Mouse (Mus musculus): ENCODE measurements at regions not wholly inside any gene's neighbourhood (a gene's known extent, or its start where the extent isn't known, plus 50 kb on each side); places are given as distances from the start of the nearest gene placed in this dataset.
"Not testable (repeated sequence)": the region's sequence is repeated elsewhere in the genome, so short reads cannot be mapped to it uniquely, and the experiment has no call there.

DNA sequence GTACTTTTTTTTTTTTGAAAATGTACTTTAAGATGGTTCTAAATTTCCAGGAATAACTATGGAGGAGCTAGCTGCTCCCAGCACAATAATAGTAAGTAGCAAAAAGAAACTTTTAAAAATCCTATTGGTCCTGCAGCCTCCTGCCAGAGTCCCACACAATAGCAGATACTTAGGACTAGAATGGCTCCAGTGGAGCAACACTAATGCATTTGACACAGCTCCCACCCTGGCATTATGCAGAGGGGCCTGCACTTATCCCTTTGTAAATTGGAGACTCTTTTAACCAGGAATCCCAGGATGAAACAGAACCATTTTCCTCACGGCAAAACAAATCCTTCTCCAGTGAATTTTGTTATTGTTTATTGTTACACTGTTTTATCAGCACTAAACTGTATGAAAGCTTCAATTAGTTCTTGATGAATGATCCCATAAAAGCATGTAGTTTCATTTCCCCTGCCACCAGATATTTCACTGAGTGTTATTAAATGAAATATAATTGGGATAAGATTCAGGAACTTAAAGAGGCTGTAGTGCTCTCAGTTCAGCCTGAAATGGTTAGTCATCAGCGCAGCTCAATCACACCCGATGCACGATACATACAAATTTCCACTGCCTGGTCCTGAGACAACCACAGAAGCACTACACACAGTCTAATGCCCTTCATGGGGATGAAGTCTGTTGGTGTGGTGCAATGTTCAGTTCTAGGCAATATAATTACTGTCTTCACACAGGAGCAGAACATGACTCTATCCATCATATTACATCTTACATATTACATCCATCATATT lies 708.6 kb upstream of the Mms22l start:
- DNase-seq = no peak

DNA sequence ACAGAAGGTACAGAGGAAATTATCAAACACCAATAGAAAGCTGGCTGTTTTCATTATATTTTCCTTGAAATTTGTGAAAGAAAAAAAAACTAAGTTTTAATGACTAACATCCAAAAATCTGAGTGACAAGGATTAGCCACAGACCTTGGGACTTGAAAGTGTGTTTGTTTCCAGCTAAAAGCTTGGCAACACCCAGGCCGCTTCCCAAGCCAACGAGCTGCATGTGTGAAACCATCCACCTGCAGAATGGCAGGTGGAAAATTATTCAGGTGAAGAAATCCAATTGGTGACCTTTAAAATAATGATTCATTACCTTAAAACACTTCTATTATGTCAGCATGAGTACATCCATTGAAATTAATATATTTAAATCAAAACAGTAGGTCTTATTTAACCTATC lies 672.7 kb upstream of the Mms22l start:
- no peak for DNase-seq

DNA sequence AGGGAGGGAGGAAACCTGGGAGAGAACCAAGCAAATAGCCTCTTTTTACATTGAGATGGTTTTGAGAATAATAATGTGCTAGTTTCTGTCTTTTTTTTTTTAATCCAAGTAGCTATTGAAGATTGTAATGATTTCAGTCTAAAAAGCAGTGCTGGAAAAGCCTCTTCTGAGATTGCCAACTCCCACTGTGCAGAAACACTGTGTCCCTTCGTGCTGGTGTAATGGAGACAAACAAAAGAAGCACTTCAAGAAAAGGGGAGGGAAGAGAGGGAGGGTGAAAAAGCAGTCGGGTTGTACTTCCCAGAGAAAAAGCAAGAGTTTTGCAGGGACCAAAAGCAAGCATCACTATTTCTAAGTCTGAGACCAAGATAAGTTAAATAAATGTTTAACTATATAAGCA lies 669.4 kb upstream of the Mms22l start:
- DNase-seq = no peak

DNA sequence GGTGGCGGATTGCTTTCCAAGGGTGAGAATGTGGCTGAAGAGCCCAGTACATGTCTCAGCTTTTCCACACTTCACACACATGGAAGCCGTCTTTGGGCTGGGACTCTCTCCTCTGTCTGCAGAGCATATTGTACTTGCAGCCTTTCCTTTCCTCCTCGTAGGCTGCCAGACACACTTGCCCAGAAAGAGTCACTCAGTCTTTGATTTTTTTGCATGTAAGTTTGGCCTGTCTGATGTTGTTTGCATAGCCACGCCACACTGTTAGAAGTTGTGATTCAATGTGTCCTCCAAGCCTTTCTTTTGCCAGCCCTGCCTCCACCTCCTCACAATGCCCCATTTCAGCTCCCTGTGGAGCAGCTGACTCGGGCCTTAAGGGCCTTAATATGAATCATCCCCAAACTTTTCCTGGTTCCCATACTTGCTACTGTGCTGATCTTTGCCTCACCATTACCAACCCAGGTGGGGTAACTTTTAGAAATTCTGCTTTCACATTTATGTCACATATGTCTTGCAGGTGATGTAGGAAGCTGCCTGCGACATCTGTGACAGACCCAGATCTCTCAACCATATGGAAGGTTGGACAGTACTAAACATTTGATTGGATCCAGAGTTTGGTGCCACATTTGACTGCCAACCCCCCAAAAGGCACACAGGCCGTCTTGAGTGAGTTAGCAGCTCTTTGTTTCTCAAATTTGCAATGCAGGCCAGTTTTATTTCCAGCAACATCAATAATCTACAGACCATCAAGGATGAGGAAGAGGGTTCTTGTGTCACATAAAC lies 663.7 kb upstream of the Mms22l start:
- DNase-seq = peak; percentile 1 to 2

DNA sequence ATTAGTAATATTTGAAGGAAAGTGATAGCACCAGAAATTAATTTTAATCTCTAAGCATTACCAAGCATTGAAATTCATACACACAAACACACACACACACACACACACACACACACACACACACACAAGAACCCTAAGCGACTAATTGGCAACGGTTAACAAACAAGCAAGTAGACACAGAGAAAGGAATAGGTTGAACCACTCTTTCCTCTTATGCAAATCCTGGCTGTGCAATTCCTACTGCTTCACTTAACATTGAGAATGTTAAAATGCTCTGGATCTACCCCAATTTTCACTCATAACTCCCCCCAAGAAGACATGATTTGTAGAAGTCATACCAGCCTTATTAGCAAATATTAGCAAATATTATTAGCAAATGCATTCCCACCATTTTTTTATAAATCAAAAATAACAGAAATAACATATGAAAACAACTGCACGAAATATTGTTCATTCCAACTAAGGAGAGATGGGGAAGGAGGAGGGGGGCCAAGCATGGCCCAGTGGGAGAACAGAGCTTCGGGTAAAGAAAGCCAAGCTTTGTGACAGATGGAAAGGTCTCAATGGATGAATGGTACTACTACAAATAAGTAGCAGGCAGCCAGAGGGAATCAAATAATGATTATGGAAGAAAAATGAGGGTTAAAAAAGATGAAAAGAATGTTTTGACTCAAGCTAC lies 652.5 kb upstream of the Mms22l start:
- no peak for DNase-seq

DNA sequence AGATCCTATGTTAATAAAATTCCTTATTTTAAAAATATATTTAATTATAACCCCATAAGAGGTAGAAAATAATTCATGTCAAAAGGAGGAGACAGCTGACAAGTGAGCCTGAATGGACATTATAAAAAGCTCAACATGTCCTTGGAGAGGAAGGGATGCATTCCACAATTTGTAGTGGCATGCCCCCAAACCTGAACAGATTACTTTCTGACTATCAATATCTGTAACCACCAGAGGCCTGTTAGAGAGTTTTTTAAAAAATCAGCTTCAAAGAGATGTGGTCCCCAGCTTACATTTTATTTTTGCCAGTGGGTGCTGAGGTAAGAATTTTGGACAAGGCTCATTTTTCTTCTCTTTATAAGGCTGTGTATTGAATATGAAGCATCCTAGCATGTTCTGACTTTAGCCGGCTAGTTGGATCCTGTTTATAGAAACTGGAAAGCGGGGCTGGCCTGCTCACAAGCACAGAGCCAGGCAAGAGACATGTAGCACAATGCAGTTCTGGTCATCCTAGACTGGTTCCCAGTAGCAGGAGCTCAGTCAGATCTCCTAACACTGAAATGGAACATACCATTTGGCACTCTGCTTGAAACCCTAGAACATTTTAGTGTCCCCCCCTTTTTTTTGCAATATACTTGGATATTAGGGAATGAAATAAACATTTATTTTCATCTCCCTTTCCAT lies 651.8 kb upstream of the Mms22l start:
- no peak for DNase-seq

DNA sequence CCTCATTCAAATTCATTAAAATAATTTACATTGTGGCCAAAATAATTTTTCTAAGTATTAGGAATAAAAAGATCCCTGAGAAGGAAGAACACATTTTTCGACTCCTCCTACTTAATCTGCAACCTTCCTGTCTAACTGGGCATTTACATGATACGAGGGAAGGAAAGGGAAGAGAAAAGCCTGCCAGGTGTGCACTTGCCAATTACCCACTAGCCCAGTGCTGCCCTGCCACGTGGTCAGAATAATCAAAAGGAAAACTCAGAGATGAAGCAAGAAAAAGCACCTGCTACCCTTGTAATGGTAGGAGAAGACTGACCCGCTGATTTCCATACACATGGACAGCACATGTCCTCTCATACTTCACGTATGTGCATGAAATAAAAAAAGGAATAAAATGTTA lies 651.0 kb upstream of the Mms22l start:
- no peak for DNase-seq

DNA sequence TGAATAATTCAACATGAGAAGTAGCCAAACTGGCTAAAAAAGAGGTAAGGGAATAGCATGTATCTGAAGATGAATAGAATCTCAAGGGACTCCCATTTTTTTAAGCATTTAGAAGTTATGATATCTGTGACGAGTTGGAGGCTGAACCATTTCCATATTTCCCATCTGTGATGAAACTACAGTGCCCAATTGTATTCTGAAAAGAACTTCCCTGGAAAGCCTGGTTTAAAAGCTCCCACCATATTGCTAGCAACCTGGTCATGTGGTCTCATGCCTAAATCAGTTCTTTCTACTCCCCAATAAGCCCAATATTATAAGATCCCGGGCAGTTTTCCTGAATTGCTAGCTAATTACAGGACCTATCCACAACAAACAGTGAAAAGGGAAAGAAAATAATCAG lies 645.6 kb upstream of the Mms22l start:
- DNase-seq = no peak

DNA sequence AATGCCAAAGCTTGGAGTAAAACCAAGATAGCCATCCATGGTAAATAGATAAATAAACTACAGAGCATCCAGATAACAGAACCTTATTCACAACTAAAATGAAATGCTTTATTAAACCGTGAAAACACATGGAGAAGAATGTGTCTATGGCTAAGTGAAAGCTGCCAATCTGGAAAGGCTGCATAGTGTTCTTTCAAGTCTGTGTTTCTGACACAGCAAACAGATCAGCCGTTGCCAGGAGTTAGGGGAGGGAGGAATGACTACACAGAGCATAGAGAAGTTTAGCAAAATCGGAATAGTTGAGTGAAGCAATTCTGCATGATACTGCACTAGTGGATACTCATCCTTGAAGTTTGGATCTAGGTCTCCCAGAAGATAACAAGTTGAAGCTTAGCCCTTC lies 633.8 kb upstream of the Mms22l start:
- DNase-seq = no peak

DNA sequence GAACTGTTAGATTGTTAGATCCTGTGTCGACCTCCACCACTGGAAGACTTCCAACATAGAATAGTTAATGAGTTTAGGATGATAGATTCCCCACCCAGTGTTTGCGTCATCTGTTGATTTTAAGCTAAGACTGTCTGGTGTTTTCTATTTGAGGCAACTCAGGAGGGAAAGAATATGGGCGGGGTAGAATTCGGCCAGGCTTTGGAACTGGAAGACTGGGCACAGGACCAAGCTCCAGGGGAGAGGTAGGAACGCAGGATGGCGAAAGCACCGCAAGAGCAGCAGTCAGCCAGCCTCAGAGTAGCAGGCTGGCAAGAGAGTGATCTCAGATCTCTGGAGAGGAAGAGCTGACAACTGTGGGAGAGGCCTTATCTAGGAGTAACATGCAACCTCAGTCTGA lies 616.2 kb upstream of the Mms22l start:
- DNase-seq = peak in 1 of 2 experiments; percentile 7

DNA sequence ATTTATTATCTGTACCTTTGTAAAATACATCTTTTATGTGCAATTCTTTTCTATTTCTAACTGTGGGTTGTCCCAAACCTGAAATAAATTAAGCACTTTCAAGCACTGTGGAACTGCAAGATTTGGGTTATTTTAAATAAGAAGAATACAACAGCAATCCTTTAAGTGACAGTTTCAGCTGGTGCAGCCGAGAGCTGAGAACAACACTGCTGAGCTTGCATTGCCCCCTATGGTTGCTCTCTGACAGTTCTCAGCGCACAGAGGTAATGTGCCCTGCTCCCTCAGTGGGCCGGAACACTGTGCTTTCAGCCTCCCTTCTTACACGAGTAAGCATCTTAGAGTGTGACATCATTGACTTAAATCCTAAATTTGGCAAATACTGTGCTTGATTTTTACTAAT lies 582.9 kb upstream of the Mms22l start:
- DNase-seq = no peak

DNA sequence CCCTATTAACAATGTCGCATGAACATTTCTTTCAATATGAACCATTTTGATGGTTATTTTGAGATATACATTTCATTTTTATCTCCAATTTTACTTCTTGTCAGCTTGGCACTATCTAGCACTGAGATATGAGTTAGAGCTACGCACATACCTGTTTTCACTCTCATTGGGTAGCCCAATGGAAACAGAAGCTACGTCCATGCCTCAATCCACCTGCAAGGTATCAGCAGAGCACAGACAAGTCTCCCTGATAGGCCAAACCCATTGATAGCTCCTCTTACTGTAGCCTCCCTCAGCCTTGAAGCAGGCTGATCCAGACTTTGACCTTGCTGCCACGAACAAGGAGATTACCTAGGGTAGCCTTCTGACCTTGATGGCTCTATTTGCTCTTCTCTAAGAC lies 582.4 kb upstream of the Mms22l start:
- no peak for DNase-seq

DNA sequence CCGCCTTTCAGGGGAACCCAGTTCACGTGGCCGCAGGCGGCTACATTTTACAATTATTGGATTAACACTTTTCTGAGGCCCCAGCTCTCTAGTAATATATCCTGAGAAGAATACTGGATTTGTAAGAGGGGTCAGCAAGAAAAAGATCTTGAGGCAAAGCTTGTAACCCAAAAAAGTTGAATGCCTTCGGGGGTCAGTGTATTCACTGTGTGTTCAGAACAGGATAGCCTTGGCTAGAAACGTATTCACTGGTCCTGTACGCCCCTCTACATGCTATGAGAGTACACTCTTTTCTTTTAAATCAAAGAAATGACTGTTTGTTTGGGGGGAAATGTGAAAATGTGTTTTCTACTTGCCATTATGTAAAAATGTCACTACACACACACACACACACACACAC lies 581.8 kb upstream of the Mms22l start:
- no peak for DNase-seq

DNA sequence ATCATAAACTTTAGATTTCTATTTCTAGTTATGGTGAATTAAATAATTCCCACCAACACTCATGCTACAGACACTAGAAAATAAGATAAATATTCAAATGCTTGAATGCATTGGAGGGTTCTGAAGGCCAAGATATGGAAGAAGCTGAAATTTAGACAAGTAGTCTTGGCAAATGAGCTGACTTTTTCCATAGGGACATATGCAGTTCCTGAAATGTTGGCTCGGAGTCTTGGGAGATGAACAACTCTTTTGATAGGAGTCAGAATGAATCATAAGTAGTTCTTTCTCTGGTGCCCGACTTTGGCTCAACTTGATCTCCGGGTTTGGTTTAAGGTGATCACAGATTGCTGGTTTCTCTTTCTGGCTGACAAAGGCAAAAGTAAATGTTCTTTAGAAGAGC lies 574.7 kb upstream of the Mms22l start:
- no peak for DNase-seq

DNA sequence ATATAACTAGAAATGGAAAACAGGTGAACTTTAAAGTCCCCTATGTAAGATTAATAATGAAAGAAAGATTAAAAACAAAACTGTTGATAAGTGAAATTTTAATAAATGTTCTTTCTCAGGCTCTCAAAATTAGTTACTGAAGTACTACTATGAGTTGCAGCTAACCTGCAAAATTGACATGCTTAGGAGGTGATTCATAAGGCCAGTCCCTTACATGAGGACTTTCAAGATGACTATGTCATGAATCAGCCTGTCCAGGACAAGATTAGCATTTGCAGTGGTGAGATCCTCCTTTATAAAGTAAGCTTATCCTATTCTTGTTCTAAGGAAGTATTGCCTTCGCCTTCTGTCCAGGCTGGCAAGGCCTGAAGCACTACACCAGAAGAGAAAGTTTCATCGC lies 542.1 kb upstream of the Mms22l start:
- no peak for DNase-seq

DNA sequence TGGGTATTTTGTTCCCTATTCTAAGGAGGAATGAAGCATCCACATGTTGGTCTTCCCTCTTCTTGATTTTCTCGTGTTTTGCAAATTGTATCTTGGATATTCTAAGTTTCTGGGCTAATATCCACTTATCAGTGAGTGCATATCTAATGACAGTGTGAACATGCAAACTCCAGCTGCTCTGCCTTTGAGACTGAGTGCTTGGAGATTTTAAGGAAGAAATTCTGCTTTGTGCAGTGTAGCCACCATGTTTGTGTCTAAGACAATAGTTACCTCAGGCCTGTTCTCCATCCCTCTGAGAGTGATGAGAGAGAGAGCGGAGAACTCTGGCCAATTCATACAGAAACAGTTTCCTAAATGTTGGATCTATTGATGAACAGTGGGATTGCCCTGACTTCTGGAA lies 514.1 kb upstream of the Mms22l start:
- not testable (repeated sequence) for DNase-seq

DNA sequence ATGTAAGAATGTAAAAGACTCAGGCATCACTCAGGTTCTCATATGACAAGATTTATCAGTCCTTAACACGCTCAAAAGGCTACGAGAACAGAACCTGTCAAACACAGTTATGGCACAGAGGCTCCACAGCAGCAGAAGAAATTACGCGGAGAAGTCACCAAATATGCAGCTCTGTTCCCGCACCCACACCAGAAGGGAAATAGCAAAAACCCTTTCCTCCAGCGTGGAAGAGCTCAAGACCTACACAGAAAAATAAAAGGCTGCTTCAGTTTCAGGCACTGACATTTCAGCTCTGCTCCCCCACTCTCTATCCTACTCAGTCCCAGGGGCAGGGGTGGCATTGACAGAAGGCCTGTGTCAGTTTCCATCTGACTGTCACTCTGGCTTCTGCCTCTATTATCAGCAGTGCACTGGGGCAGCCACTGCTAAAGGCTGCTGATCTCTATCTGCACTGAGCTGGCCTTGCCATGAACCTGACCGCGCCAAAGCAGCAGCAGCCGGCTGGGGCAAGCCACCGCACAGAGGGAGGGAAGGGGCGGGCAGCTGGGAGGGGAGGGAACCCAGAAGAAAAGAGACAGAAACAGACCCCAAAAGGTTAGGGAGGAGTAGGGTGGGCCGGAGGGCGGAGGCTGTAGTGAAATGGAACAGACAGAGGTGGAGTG lies 513.3 kb upstream of the Mms22l start:
- no peak for DNase-seq

DNA sequence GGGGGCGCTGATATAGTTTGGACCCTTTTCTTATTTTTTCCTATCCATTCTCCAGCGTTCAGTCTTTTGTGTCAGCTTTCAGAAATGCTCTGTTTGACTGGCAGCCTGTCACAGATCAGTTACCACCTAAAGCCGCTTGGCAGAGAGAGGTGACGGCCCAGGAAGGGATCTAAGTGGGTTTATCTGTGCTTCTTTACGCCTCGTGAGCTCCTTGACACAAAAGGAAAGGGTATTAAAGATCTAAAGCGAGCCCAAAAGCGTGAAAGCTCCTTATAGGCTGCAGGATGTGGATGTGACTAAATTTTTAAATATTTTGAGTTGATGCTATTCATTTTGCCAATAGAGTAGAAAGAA lies 512.8 kb upstream of the Mms22l start:
- no peak for DNase-seq

DNA sequence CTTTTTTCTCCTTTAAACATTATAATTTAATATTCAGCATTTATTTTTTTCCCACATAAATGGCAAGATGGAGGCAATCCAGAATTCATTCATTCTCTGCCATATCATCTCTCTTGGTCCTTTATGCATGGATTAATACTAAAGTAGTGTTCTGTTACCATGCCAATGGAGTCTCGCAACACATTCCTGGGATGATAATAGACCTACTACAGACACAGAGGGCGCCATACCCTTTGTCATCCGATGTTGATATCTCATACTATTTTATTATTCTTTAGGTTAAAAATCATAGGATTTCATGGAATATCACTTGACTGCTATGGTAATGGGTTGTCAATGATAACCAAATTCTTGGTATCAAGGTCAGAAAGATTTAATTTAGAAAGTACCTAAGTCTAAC lies 512.2 kb upstream of the Mms22l start:
- DNase-seq = no peak

DNA sequence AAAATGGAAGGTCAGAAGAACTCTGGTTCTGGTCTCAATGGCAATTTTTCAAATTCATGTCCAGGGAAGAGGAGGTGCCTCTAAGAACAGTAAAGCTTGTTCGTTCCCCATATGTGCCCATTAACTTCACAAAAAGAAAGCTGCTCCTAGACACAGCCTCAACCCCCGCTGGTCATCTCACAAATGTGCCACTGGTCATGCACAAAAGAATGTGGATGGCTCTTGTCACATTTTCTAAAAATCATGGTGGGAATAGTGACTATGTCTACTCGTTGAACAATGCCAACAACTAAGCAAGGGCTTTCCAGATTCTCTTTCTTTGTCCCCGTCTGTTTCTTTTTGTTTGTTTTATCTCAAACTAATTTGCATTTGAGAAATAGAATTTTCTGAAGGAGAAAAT lies 510.3 kb upstream of the Mms22l start:
- DNase-seq = no peak

DNA sequence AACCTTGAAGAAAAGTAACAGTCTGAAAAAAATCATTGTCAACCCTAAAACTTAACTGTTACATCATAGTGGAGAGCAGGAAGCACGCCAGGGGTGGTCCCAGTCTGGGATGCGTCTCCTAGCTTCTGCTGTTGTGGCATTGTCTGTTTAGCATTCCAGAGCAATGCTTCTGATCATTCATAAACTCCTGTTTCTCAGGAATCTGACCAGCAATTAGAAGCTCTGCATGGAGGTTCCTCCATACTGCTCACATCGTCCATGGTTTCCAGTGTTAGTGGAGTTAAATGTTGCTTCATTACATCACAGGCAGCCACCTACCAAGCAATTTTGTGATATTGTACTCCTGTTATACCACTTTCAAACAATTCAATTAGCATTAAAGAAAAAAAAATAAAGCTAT lies 502.4 kb upstream of the Mms22l start:
- no peak for DNase-seq

DNA sequence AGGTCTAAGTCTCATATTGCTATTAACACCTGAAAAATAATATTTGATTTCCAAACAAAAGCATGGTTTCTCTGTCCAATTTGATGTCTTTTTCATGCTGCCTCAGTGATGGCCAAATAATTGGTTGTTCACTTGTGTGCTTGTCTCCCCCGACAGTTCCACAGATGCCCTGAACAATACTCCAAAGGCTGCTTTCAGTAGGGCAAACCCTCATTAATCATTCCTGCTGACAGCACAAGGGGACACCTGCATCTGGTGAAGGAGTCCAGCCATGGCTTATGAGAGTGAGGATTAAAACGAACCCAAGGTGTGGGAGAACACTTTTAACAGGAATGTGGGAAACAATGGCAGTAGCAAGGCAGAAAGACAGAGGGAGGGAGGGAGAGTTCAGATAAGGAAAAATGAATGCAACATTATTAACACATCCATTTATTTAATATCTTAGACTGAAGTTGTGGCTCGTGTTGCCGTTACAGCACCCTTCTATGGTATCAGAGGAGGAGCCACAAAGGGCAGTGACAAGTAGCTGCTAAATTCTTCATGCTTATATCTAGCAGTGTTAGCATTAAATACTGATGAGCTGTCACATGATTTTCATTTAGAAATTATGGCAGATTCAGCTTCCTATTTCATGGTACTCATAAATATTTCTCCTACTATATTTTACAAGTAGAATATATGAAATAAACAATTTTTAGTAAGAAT lies 501.8 kb upstream of the Mms22l start:
- no peak for DNase-seq

Measured in heart, adult 18-20 months (tissue).